In the genomic region with DNA sequence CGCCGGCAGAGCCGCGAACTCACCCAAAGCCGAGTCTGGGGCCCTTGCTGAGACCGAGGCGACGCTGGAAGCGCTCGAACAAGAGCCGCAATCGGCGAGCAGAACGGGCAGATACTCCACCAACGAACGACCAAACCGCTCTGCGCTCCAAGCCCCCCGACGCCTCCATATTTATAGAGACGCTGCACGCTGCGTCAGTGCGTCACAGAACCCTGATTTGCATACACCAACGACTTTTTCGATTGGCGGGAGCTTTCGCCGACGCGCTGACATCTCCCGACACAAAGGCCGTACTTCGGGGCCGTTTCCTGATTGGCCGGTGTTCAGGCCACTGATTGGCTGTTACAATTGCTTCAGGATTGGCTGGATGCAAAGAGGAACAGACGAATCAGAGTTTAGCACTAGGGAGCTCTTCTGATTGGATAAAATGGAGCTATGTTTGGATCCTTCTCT, we compare ENCODE assay signal across 8 mouse cellular contexts. TPM values are rescaled to one million over a fixed set of nuclear protein-coding genes. Genes with fewer than 3 reads are reported as not detected.
DNase-seq lines count a peak whose midpoint lies in the region; ATAC-seq and TF ChIP-seq lines count a peak whose summit lies in the region.

No protein-coding gene starts in this region.

- H3K27me3 ChIP-seq in erythroblast, embryonic 14.5 days (ENCODE audit: control insufficient read depth): no peaks in the 10 kb centered on the region
- H3K27me3 ChIP-seq in heart, embryonic 11.5 days (ENCODE audit: control insufficient read depth, insufficient read depth, low read length): no peaks in the 10 kb centered on the region
- H3K27me3 ChIP-seq in kidney, embryonic 16.5 days (ENCODE audit: insufficient read depth, low read length): no peaks in the 10 kb centered on the region
- no peaks in the 10 kb centered on the region for H3K27me3 ChIP-seq in liver, embryonic 11.5 days (replicated peaks; ENCODE audit: control insufficient read depth, insufficient read depth, low read length)
- H3K27me3 ChIP-seq in stomach, embryonic 14.5 days (ENCODE audit: control insufficient read depth, insufficient read depth, low read length): no peaks in the 10 kb centered on the region

- peaks cover 32% of the 10 kb centered on the region for H3K4me1 ChIP-seq in erythroblast, embryonic 14.5 days (ENCODE audit: control insufficient read depth)
- H3K4me1 ChIP-seq in heart, embryonic 11.5 days (ENCODE audit: control insufficient read depth, insufficient read depth, low read length): peaks cover 4% of the 10 kb centered on the region; the same call in 1 of the 2 replicates
- peaks cover 14% of the 10 kb centered on the region; the same call in 1 of the 2 replicates for H3K4me1 ChIP-seq in kidney, embryonic 16.5 days (ENCODE audit: insufficient read depth, low read length)
- peaks cover 8% of the 10 kb centered on the region; the same call in 1 of the 2 replicates for H3K4me1 ChIP-seq in liver, embryonic 11.5 days (replicated peaks; ENCODE audit: control insufficient read depth, insufficient read depth, low read length)
- 0 out of 2 replicates have a peak, but pooled peaks cover 5% of the 10 kb centered on the region for H3K4me1 ChIP-seq in stomach, embryonic 14.5 days (ENCODE audit: control insufficient read depth, insufficient read depth, low read length)

- under 1% methylated on average over 37 of the region's 37 CpGs for WGBS in heart, embryonic 11.5 days (ENCODE audit: insufficient replicate concordance)
- under 1% methylated on average over 37 of the region's 37 CpGs for WGBS in kidney, embryonic 16.5 days
- 0% methylated on average over 37 of the region's 37 CpGs for WGBS in liver, embryonic 11.5 days
- WGBS in stomach, embryonic 14.5 days: under 1% methylated on average over 37 of the region's 37 CpGs

- TF ChIP-seq POLR2A in brain, embryonic 14.5 days (IDR thresholded peaks at IDR 0.05; ENCODE audit: borderline replicate concordance, extremely low read depth, insufficient read depth, insufficient read length, poor library complexity, severe bottlenecking): peak; percentile 99; the same call in 1 of the 2 replicates

- DNase-seq in CD4-positive helper T cell, adult 2 months (ENCODE audit: low read depth, low spot score): peak; percentile 99
- peak; percentile 100 for DNase-seq in brain, embryonic 14.5 days (ENCODE audit: low read depth)
- peak; percentile 98 for DNase-seq in liver, embryonic 11.5 days (ENCODE audit: low spot score)
- DNase-seq in naive thymus-derived CD4-positive, alpha-beta T cell, adult 2 months (ENCODE audit: low read depth): peak; percentile 99

- peak; percentile 94 for ATAC-seq in heart, embryonic 11.5 days (replicated peaks; ENCODE audit: insufficient number of reproducible peaks, low FRiP score, low TSS enrichment)
- ATAC-seq in kidney, embryonic 16.5 days (ENCODE audit: low FRiP score, low TSS enrichment): peak; percentile 95
- peak; percentile 91 for ATAC-seq in liver, embryonic 11.5 days (replicated peaks; ENCODE audit: low FRiP score)
- peak; percentile 94 for ATAC-seq in stomach, embryonic 14.5 days (ENCODE audit: insufficient number of reproducible peaks, insufficient read depth, low FRiP score, low read depth)

- no peak for TF ChIP-seq CTCF in brain, embryonic 14.5 days (IDR thresholded peaks at IDR 0.05; ENCODE audit: borderline replicate concordance, extremely low read depth, insufficient read depth, insufficient read length)

- H3K4me2 ChIP-seq in heart, embryonic 11.5 days: peak overlapping the region; percentile 65
- no peak overlapping the region for H3K4me2 ChIP-seq in kidney, embryonic 16.5 days (replicated peaks; ENCODE audit: low read depth, low read length)
- peak overlapping the region; percentile 64 for H3K4me2 ChIP-seq in liver, embryonic 11.5 days
- H3K4me2 ChIP-seq in stomach, embryonic 14.5 days (replicated peaks; ENCODE audit: low read depth, low read length): no peak overlapping the region

- peak overlapping the region; percentile 97 for H3K4me3 ChIP-seq in erythroblast, embryonic 14.5 days (replicated peaks)
- peak overlapping the region; percentile 97 for H3K4me3 ChIP-seq in heart, embryonic 11.5 days (ENCODE audit: low read depth, low read length)
- peak overlapping the region; percentile 89 for H3K4me3 ChIP-seq in kidney, embryonic 16.5 days (ENCODE audit: low read length)
- H3K4me3 ChIP-seq in liver, embryonic 11.5 days (ENCODE audit: low read depth, low read length): peak overlapping the region; percentile 98
- peak overlapping the region; percentile 90 for H3K4me3 ChIP-seq in stomach, embryonic 14.5 days (ENCODE audit: low read depth, low read length)

- no peaks in the 10 kb centered on the region for H3K9me3 ChIP-seq in erythroblast, embryonic 14.5 days (ENCODE audit: control insufficient read depth, low read length)
- no peaks in the 10 kb centered on the region for H3K9me3 ChIP-seq in heart, embryonic 11.5 days (replicated peaks; ENCODE audit: control insufficient read depth, low read length)
- no peaks in the 10 kb centered on the region for H3K9me3 ChIP-seq in kidney, embryonic 16.5 days (ENCODE audit: low read length)
- H3K9me3 ChIP-seq in liver, embryonic 11.5 days (ENCODE audit: control insufficient read depth, low read length): no peaks in the 10 kb centered on the region
- H3K9me3 ChIP-seq in stomach, embryonic 14.5 days (ENCODE audit: control insufficient read depth, low read depth, low read length): no peaks in the 10 kb centered on the region

- peaks cover 37% of the 10 kb centered on the region for H3K36me3 ChIP-seq in erythroblast, embryonic 14.5 days (ENCODE audit: control insufficient read depth)
- H3K36me3 ChIP-seq in heart, embryonic 11.5 days (ENCODE audit: control insufficient read depth, insufficient read depth, low read length): peaks cover 2% of the 10 kb centered on the region; the same call in 1 of the 2 replicates
- peaks cover 12% of the 10 kb centered on the region for H3K36me3 ChIP-seq in kidney, embryonic 16.5 days (ENCODE audit: insufficient read depth, low read length)
- peaks cover 7% of the 10 kb centered on the region; the same call in 1 of the 2 replicates for H3K36me3 ChIP-seq in liver, embryonic 11.5 days (ENCODE audit: control insufficient read depth, insufficient read depth, low read length)
- peaks cover 12% of the 10 kb centered on the region for H3K36me3 ChIP-seq in stomach, embryonic 14.5 days (ENCODE audit: control insufficient read depth, insufficient read depth, low read length)

- H3K27ac ChIP-seq in heart, embryonic 11.5 days (ENCODE audit: low read depth, low read length): peak overlapping the region; percentile 100
- peak overlapping the region; percentile 97 for H3K27ac ChIP-seq in kidney, embryonic 16.5 days (ENCODE audit: low read length)
- peak overlapping the region; percentile 100 for H3K27ac ChIP-seq in liver, embryonic 11.5 days (ENCODE audit: low read depth, low read length)
- H3K27ac ChIP-seq in stomach, embryonic 14.5 days (ENCODE audit: low read length): peak overlapping the region; percentile 100

- H3K9ac ChIP-seq in heart, embryonic 11.5 days (ENCODE audit: low read depth, low read length): peak overlapping the region; percentile 100
- H3K9ac ChIP-seq in kidney, embryonic 16.5 days (replicated peaks; ENCODE audit: low read length): peak overlapping the region; percentile 99
- H3K9ac ChIP-seq in liver, embryonic 11.5 days (ENCODE audit: low read depth, low read length): peak overlapping the region; percentile 99
- H3K9ac ChIP-seq in stomach, embryonic 14.5 days (replicated peaks; ENCODE audit: low read depth, low read length): peak overlapping the region; percentile 99

RNA-seq across cellular contexts. Expression of a gene that starts 3.4 kb away (rescaled TPM):
- 1,173 and 1,240 TPM in 2 replicates for polyA plus RNA-seq in brain, embryonic 14.5 days (2012; rRNA removed)
- 117 and 150 TPM in 2 replicates for polyA plus RNA-seq in erythroblast, embryonic 14.5 days (2012)
- polyA plus RNA-seq in heart, embryonic 11.5 days (2014; fragmentation: Nextera tagmentation; extraction: Ambion mirVana): 734 and 757 TPM in 2 replicates
- polyA plus RNA-seq in kidney, embryonic 16.5 days (2015; fragmentation: Nextera tagmentation; extraction: Ambion mirVana): 1,676 and 1,744 TPM in 2 replicates
- 1,141 and 1,182 TPM in 2 replicates for polyA plus RNA-seq in liver, embryonic 11.5 days (2014; fragmentation: Nextera tagmentation; extraction: Ambion mirVana)
- 1,982 and 2,067 TPM in 2 replicates for polyA plus RNA-seq in stomach, embryonic 14.5 days (2014; fragmentation: Nextera tagmentation; extraction: Ambion mirVana)

RNA-seq across cellular contexts. Expression of a gene that starts 5.7 kb away (rescaled TPM):
- 67.3 and 87.0 TPM in 2 replicates for polyA plus RNA-seq in brain, embryonic 14.5 days (2012; rRNA removed)
- polyA plus RNA-seq in erythroblast, embryonic 14.5 days (2012): 3.6 and 3.8 TPM in 2 replicates
- polyA plus RNA-seq in heart, embryonic 11.5 days (2014; fragmentation: Nextera tagmentation; extraction: Ambion mirVana): 18.7 and 20.0 TPM in 2 replicates
- polyA plus RNA-seq in kidney, embryonic 16.5 days (2015; fragmentation: Nextera tagmentation; extraction: Ambion mirVana): 41.2 and 46.6 TPM in 2 replicates
- 28.9 and 34.1 TPM in 2 replicates for polyA plus RNA-seq in liver, embryonic 11.5 days (2014; fragmentation: Nextera tagmentation; extraction: Ambion mirVana)
- polyA plus RNA-seq in stomach, embryonic 14.5 days (2014; fragmentation: Nextera tagmentation; extraction: Ambion mirVana): 29.2 and 31.6 TPM in 2 replicates

RNA-seq across cellular contexts. Expression of a gene that starts 11.9 kb away (rescaled TPM):
- 39.2 and 41.8 TPM in 2 replicates for polyA plus RNA-seq in brain, embryonic 14.5 days (2012; rRNA removed)
- 1.5 and 1.9 TPM in 2 replicates for polyA plus RNA-seq in erythroblast, embryonic 14.5 days (2012)
- 137 and 151 TPM in 2 replicates for polyA plus RNA-seq in heart, embryonic 11.5 days (2014; fragmentation: Nextera tagmentation; extraction: Ambion mirVana)
- 222 and 240 TPM in 2 replicates for polyA plus RNA-seq in kidney, embryonic 16.5 days (2015; fragmentation: Nextera tagmentation; extraction: Ambion mirVana)
- 299 and 304 TPM in 2 replicates for polyA plus RNA-seq in liver, embryonic 11.5 days (2014; fragmentation: Nextera tagmentation; extraction: Ambion mirVana)
- polyA plus RNA-seq in stomach, embryonic 14.5 days (2014; fragmentation: Nextera tagmentation; extraction: Ambion mirVana): 157 and 164 TPM in 2 replicates

RNA-seq across cellular contexts. Expression of a gene that starts 49.9 kb away (rescaled TPM):
- polyA plus RNA-seq in brain, embryonic 14.5 days (2012; rRNA removed): 0.91 and 2.1 TPM in 2 replicates
- polyA plus RNA-seq in erythroblast, embryonic 14.5 days (2012): 0.01 TPM in 1 of 2 replicates, not detected in the other
- 0.51 and 0.80 TPM in 2 replicates for polyA plus RNA-seq in heart, embryonic 11.5 days (2014; fragmentation: Nextera tagmentation; extraction: Ambion mirVana)
- polyA plus RNA-seq in kidney, embryonic 16.5 days (2015; fragmentation: Nextera tagmentation; extraction: Ambion mirVana): 2.5 and 3.4 TPM in 2 replicates
- polyA plus RNA-seq in liver, embryonic 11.5 days (2014; fragmentation: Nextera tagmentation; extraction: Ambion mirVana): 0.60 and 0.77 TPM in 2 replicates
- polyA plus RNA-seq in stomach, embryonic 14.5 days (2014; fragmentation: Nextera tagmentation; extraction: Ambion mirVana): 10.2 and 10.7 TPM in 2 replicates

RNA-seq across cellular contexts. Expression of a gene that starts 53.4 kb away (rescaled TPM):
- 0.97 and 1.1 TPM in 2 replicates for polyA plus RNA-seq in brain, embryonic 14.5 days (2012; rRNA removed)
- 14.5 and 18.2 TPM in 2 replicates for polyA plus RNA-seq in erythroblast, embryonic 14.5 days (2012)
- polyA plus RNA-seq in heart, embryonic 11.5 days (2014; fragmentation: Nextera tagmentation; extraction: Ambion mirVana): 2.3 and 2.6 TPM in 2 replicates
- polyA plus RNA-seq in kidney, embryonic 16.5 days (2015; fragmentation: Nextera tagmentation; extraction: Ambion mirVana): 1.00 and 1.4 TPM in 2 replicates
- polyA plus RNA-seq in liver, embryonic 11.5 days (2014; fragmentation: Nextera tagmentation; extraction: Ambion mirVana): 44.8 and 45.3 TPM in 2 replicates
- 3.7 and 4.7 TPM in 2 replicates for polyA plus RNA-seq in stomach, embryonic 14.5 days (2014; fragmentation: Nextera tagmentation; extraction: Ambion mirVana)

Comparison
In these comparisons a context has a peak if more than half of its experiments do, and no peak if none do; other contexts are left out.
1. Peak in every context shown above with its lines: DNase-seq, ATAC-seq, H3K4me3 ChIP-seq and H3K27ac ChIP-seq.
2. H3K4me2 ChIP-seq: peak in heart, embryonic 11.5 days (single experiment) and liver, embryonic 11.5 days (single experiment); none in kidney, embryonic 16.5 days (single experiment) and stomach, embryonic 14.5 days (single experiment).
3. RNA of a gene that starts 11.9 kb away (polyA plus RNA-seq): 299 to 304 TPM in liver, embryonic 11.5 days, 222 to 240 TPM in kidney, embryonic 16.5 days, 157 to 164 TPM in stomach, embryonic 14.5 days, 137 to 151 TPM in heart, embryonic 11.5 days and 39.2 to 41.8 TPM in brain, embryonic 14.5 days; 1.5 to 1.9 TPM in erythroblast, embryonic 14.5 days; every median in the first group is over 10 times any median in the second.